Mouse (Mus musculus) heart, embryonic 16.5 days (tissue): ENCODE results near the gene Tlr9. TPM values are rescaled to one million over a fixed set of nuclear protein-coding genes. Genes with fewer than 3 reads are reported as not detected.

Experiments
- ATAC-seq: fragments of 200-750 bp; cut with Nextera tagmentation; replicated peaks from 2 replicates; pipeline ENCODE4 v1.8.0; 2017; ENCODE audit warnings: moderate number of reproducible peaks; ENCODE audit not compliant: insufficient read depth, low FRiP score; ENCODE audit errors: extremely low read depth
- H3K27ac ChIP-seq: fragments of 300-500 bp; sonication (generic); 2 replicates; pipeline ENCODE4 v1.5.1; 2014; ENCODE audit warnings: mild to moderate bottlenecking, low read length, control low read depth, moderate library complexity
- H3K27me3 ChIP-seq: fragments of 300-500 bp; sonication (generic); 2 replicates; pipeline ENCODE4 v1.6.1; 2014; ENCODE audit warnings: low read length, mixed read lengths; ENCODE audit not compliant: control insufficient read depth, insufficient read depth
- H3K36me3 ChIP-seq: fragments of 300-500 bp; sonication (generic); 2 replicates; pipeline ENCODE4 v1.6.1; 2014; ENCODE audit not compliant: control insufficient read depth, insufficient read depth
- H3K4me1 ChIP-seq: fragments of 300-500 bp; sonication (generic); 2 replicates; pipeline ENCODE4 v1.6.1; 2014; ENCODE audit warnings: low read length, mixed read lengths; ENCODE audit not compliant: control insufficient read depth, insufficient read depth
- H3K4me2 ChIP-seq: fragments of 300-500 bp; sonication (generic); 2 replicates; pipeline ENCODE4 v1.6.1; 2014; ENCODE audit warnings: low read depth, mild to moderate bottlenecking, control low read depth, low read length
- H3K4me3 ChIP-seq: fragments of 300-500 bp; sonication (generic); 2 replicates; pipeline ENCODE4 v1.5.1; 2014; ENCODE audit warnings: mild to moderate bottlenecking, control low read depth, low read length
- H3K9ac ChIP-seq: fragments of 300-500 bp; sonication (generic); 2 replicates; pipeline ENCODE4 v1.6.1; 2014; ENCODE audit warnings: low read length, control low read depth
- H3K9me3 ChIP-seq: fragments of 300-500 bp; sonication (generic); replicated peaks from 2 replicates; pipeline ENCODE4 v1.6.1; 2016; ENCODE audit warnings: low read length; ENCODE audit not compliant: control insufficient read depth
- WGBS: fragments of 180-500 bp; shearing (Covaris S2); extraction: QIAGEN DNeasy Blood & Tissue Kit; methylation state at CpG from one replicate; pipeline ENCODE4 v1.1.7; 2014; 5-methylcytosine and 5-hydroxymethylcytosine counted together
- polyA plus RNA-seq: library from polyadenylated mRNA; unstranded; fragments of >200 nt; fragmentation: Nextera tagmentation; extraction: Ambion mirVana; gene quantifications from 2 replicates; pipeline ENCODE4 v1.2.1, GENCODE M21; 2015

Tlr9 gene
- polyA plus RNA-seq, 1 experiment from 2014 or later, result 0.05 TPM

DNA sequence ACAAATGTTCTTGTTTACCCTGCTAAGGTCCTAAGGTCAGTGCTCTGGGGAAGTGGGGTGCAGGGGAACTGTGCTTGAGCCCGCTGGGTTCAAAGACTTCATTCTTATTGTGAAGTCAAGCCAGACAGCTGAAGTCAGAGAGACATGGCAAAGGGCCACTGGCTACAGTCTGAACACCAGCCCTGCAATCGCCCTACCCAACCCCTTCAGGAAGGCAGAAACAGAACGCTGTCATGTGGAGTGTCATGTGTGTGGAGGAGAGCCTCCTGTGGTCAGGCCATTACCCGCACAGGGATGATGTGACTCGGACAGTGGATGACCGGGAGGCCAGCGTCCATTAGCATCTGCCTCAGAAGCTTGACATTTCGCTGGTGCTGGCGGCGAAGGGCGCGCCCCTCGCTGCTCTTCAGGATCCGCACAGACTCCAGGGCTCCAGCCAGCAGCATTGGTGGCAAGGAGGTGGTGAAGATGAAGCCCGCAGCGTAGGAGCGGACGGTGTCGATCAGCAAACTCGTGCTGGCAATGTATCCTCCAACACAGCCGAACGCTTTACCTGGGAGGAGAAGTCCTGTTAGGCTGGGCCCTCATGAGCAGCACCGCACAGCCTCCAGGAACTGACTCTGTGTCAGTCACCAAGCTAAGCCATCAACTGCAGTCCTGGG lies 13.9 kb downstream of the Tlr9 start:
- H3K4me3 ChIP-seq, result no peak overlapping the region
- WGBS, result 92% methylated on average over 23 of the region's 23 CpGs
- 0 out of 2 replicates have a peak, but pooled peaks cover 5% of the 10 kb centered on the region for H3K4me1 ChIP-seq
- no peak overlapping the region for H3K4me2 ChIP-seq
- no peak overlapping the region for H3K9ac ChIP-seq
- no peaks in the 10 kb centered on the region for H3K27me3 ChIP-seq
- ATAC-seq, result no peak
- no peak overlapping the region for H3K27ac ChIP-seq
- H3K36me3 ChIP-seq, result peaks cover 68% of the 10 kb centered on the region
- H3K9me3 ChIP-seq, result no peaks in the 10 kb centered on the region

- Histone ChIP-seq H3K27ac (no peak overlapping the region), H3K9ac (no peak overlapping the region), H3K4me3 (no peak overlapping the region), H3K27me3 (no peaks in the 10 kb centered on the region), H3K4me2 (no peak overlapping the region), H3K9me3 (no peaks in the 10 kb centered on the region), H3K4me1 (0 out of 2 replicates have a peak, but pooled peaks cover 5% of the 10 kb centered on the region), H3K36me3 (peaks cover 73% of the 10 kb centered on the region)
- ATAC-seq, result no peak
- 72% methylated on average over 3 of the region's 3 CpGs for WGBS
These were observed 14.4 kb downstream of the Tlr9 start for GRCm38 (mm10) chr9:106236818-106237211.

DNA sequence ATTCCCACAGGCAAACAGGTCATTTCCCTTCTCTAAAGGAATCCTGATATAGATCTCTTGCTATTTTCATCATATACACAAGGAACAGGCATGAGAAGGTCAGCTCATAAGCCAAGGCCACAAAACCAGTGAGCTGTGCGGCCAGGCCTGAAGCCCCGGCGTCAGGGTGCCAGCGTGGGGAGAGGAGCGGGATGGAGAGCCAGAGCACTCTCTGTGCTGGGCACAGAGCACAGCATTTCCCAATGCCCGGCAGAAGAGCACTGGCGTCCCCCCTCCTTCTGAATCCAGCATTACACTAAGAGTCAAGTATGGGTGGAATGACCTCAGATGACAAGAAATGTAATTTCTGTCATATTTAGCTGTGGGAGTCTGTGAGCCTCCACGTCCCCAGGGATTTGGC lies 15.0 kb downstream of the Tlr9 start:
- ATAC-seq, result no peak
- no peak overlapping the region for H3K4me3 ChIP-seq
- H3K27ac ChIP-seq, result no peak overlapping the region
- peaks cover 76% of the 10 kb centered on the region for H3K36me3 ChIP-seq
- no peaks in the 10 kb centered on the region for H3K27me3 ChIP-seq
- H3K9me3 ChIP-seq, result no peaks in the 10 kb centered on the region
- H3K4me2 ChIP-seq, result no peak overlapping the region
- 85% methylated on average over 8 of the region's 8 CpGs for WGBS
- no peak overlapping the region for H3K9ac ChIP-seq
- H3K4me1 ChIP-seq, result 0 out of 2 replicates have a peak, but pooled peaks cover 5% of the 10 kb centered on the region

DNA sequence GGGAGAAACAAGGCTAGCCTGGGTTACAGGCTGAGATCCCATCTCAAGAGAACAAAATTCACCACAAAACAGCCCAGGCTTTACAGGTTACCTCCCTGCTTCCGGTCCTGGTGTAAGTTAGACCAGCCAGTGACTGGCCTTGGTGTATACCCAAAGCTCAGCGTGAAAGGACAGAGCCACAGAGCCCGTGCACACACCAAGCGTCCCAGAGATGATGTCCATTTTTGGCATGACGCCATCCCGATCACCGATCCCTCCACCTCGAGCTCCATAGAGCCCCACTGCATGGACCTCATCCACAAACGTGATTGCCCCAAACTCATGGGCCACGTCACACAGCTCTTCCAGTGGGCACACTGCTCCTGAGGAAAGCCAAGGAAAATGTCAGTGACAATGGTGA lies 15.5 kb downstream of the Tlr9 start:
- H3K27me3 ChIP-seq, result no peaks in the 10 kb centered on the region
- H3K9ac ChIP-seq, result no peak overlapping the region
- peaks cover 76% of the 10 kb centered on the region for H3K36me3 ChIP-seq
- H3K4me1 ChIP-seq, result 0 out of 2 replicates have a peak, but pooled peaks cover 5% of the 10 kb centered on the region
- H3K27ac ChIP-seq, result no peak overlapping the region
- H3K9me3 ChIP-seq, result no peaks in the 10 kb centered on the region
- no peak for ATAC-seq
- H3K4me2 ChIP-seq, result no peak overlapping the region
- 90% methylated on average over 10 of the region's 10 CpGs for WGBS
- no peak overlapping the region for H3K4me3 ChIP-seq

GRCm38 (mm10) chr9:106241541-106242164 lies 19.3 kb downstream of the Tlr9 start:
- Histone ChIP-seq H3K27ac (no peak overlapping the region), H3K9me3 (no peaks in the 10 kb centered on the region), H3K9ac (no peak overlapping the region), H3K4me1 (peaks cover 8% of the 10 kb centered on the region), H3K27me3 (no peaks in the 10 kb centered on the region), H3K4me2 (no peak overlapping the region), H3K4me3 (no peak overlapping the region), H3K36me3 (peaks cover 56% of the 10 kb centered on the region)
- WGBS, result 85% methylated on average over 10 of the region's 10 CpGs
- no peak for ATAC-seq

GRCm38 (mm10) chr9:106242813-106243488 lies 20.6 kb downstream of the Tlr9 start:
- H3K9me3 ChIP-seq, result no peaks in the 10 kb centered on the region

GRCm38 (mm10) chr9:106249550-106249949 lies 27.2 kb downstream of the Tlr9 start:
- WGBS, result 73% methylated on average over 11 of the region's 11 CpGs
- Histone ChIP-seq H3K4me2 (no peak overlapping the region), H3K36me3 (0 out of 2 replicates have a peak, but pooled peaks cover 4% of the 10 kb centered on the region), H3K4me1 (peaks cover 12% of the 10 kb centered on the region), H3K4me3 (no peak overlapping the region), H3K27ac (peak overlapping the region; percentile 57), H3K9me3 (no peaks in the 10 kb centered on the region), H3K27me3 (no peaks in the 10 kb centered on the region), H3K9ac (no peak overlapping the region)
- no peak for ATAC-seq

More at GRCm38 (mm10) chr9:106242813-106243488, 20.6 kb downstream of the Tlr9 start:
- no peaks in the 10 kb centered on the region for H3K27me3 ChIP-seq
- peaks cover 10% of the 10 kb centered on the region for H3K4me1 ChIP-seq
- 52% methylated on average over 19 of the region's 19 CpGs for WGBS
- no peak for ATAC-seq
- no peak overlapping the region for H3K4me3 ChIP-seq
- H3K36me3 ChIP-seq, result peaks cover 43% of the 10 kb centered on the region
- H3K9ac ChIP-seq, result 0 out of 2 replicates have a peak overlapping the region, but pooled peaks have one; percentile 25
- H3K4me2 ChIP-seq, result 0 out of 2 replicates have a peak overlapping the region, but pooled peaks have one; percentile 15
- peak overlapping the region; percentile 70 for H3K27ac ChIP-seq

DNA sequence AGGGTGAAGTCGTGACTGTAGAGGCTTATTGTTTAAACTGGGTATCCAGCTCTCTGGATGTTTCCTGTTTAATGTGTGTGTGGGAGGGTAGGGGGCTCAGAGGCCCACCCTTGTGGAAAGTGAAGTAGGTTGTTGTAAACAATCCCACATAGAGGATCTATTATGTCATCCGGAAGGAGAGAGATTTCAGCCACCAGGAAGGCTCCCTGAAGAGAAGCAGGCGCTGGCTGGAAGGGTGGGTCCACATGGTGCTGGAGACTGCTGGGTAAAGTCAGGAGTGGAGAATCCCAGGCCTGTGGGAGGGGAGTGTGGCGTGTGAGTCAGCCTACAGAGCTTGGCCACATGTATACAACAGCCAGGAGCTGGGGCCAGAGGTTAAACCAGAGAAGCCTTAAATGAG lies 27.8 kb downstream of the Tlr9 start:
- 36% methylated on average over 4 of the region's 4 CpGs for WGBS
- H3K9ac ChIP-seq, result no peak overlapping the region
- ATAC-seq, result no peak; the same call in 1 of the 2 replicates
- H3K27me3 ChIP-seq, result no peaks in the 10 kb centered on the region
- no peak overlapping the region for H3K4me3 ChIP-seq
- no peak overlapping the region for H3K4me2 ChIP-seq
- H3K4me1 ChIP-seq, result peaks cover 12% of the 10 kb centered on the region
- 0 out of 2 replicates have a peak, but pooled peaks cover 1% of the 10 kb centered on the region for H3K36me3 ChIP-seq
- no peaks in the 10 kb centered on the region for H3K9me3 ChIP-seq
- peak overlapping the region; percentile 57 for H3K27ac ChIP-seq

DNA sequence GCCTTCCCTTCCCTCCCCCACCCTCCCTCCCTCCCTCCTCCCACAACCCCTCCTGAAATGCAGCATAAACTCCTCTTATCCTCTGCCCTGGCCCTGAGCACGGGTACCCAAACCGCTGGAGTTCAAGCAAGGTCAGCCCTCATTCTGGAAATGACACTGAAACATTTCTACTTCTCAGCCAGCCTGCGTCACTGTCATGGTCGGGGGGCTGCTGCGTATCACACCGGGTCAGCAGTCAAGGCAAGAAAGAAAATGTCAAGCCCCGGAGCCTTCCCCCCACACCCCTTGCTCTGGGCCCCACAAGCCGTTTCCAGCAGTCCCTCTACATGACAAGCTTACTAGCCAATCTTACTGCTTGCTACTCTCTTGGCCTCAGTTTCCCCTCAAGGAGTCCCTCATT lies 28.7 kb downstream of the Tlr9 start:
- Histone ChIP-seq H3K27ac (no peak overlapping the region; the same call in 1 of the 2 replicates), H3K27me3 (no peaks in the 10 kb centered on the region), H3K4me2 (no peak overlapping the region), H3K4me1 (peaks cover 12% of the 10 kb centered on the region), H3K9ac (no peak overlapping the region), H3K36me3 (no peaks in the 10 kb centered on the region), H3K9me3 (no peaks in the 10 kb centered on the region), H3K4me3 (no peak overlapping the region)
- 58% methylated on average over 8 of the region's 8 CpGs for WGBS
- no peak for ATAC-seq
